Mouse (Mus musculus) olfactory bulb, adult 2 months (tissue): ENCODE measurements around the gene Saysd1. TPM values are rescaled to one million over a fixed set of nuclear protein-coding genes. Genes with fewer than 3 reads are reported as not detected.
"Not testable (repeated sequence)": the region's sequence is repeated elsewhere in the genome, so short reads cannot be mapped to it uniquely, and the experiment has no call there.

Experiments
- H3K27ac ChIP-seq: fragments of 200-500 bp; 2 replicates; pipeline ENCODE4 v1.5.1; 2012; ENCODE audit warnings: low read depth, low read length; ENCODE audit not compliant: insufficient read depth
- H3K4me1 ChIP-seq: fragments of 200-500 bp; 2 replicates; pipeline ENCODE4 v1.6.1; 2012; ENCODE audit warnings: low read length; ENCODE audit not compliant: control insufficient read depth, insufficient read depth
- H3K4me3 ChIP-seq: fragments of 200-500 bp; 2 replicates; pipeline ENCODE4 v1.5.1; 2012; ENCODE audit warnings: mild to moderate bottlenecking, low read depth, low read length, moderate library complexity; ENCODE audit not compliant: insufficient read depth
- CTCF ChIP-seq: fragments of 200-500 bp; IDR thresholded peaks from 2 replicates; pipeline ENCODE4 v1.5.1; 2012; ENCODE audit warnings: low read depth, mild to moderate bottlenecking, low read length, moderate library complexity; ENCODE audit not compliant: insufficient read depth
- POLR2A ChIP-seq: fragments of 200-500 bp; IDR thresholded peaks from 2 replicates; pipeline ENCODE4 v1.6.1; 2012; ENCODE audit warnings: mild to moderate bottlenecking, low read depth, low read length, moderate library complexity; ENCODE audit not compliant: insufficient read depth
- WGBS: fragments of 180-500 bp; shearing (Covaris S2); methylation state at CpG from one replicate; pipeline ENCODE4 v1.1.7; 2018; 5-methylcytosine and 5-hydroxymethylcytosine counted together
- polyA plus RNA-seq: library from polyadenylated mRNA; stranded (reverse); fragments of >200 nt; gene quantifications from 2 replicates; pipeline ENCODE4 v1.2.4, GENCODE M21; 2012; ENCODE audit warnings: low replicate concordance; ENCODE audit not compliant: missing spikeins, insufficient read depth, insufficient read length

Saysd1 gene
- polyA plus RNA-seq, 1 experiment, result not detected

GRCm38 (mm10) chr14:20041836-20042235, 96.5 kb downstream of the Saysd1 start:
- Histone ChIP-seq H3K4me3 (no peak overlapping the region), H3K27ac (no peak overlapping the region), H3K4me1 (no peaks in the 10 kb centered on the region)
- no peak for TF ChIP-seq CTCF
- TF ChIP-seq POLR2A, result no peak
- WGBS, result 89% methylated on average over 2 of the region's 2 CpGs

DNA sequence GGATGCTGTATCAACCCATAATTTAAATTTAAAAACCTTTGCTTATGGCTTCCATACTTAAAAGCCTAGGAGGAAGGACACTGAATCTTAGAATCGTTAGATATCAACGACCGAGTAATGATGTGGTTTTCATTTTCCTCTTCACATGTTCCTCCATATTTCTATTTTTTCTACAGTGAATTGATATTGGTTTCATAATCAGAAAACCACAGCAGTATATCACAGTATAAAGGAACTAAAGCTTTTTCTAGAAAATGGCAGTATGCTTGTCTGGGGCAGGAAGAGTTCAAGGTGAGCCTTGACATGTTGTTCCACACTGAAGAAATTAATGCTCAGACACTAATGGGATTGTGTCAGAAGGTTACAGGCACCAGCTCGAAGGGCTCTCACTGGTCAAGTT, 97.4 kb downstream of the Saysd1 start:
- no peak overlapping the region for H3K4me3 ChIP-seq
- no peak for TF ChIP-seq POLR2A
- no peak overlapping the region for H3K27ac ChIP-seq
- no peaks in the 10 kb centered on the region for H3K4me1 ChIP-seq
- WGBS, result 93% methylated on average over 4 of the region's 4 CpGs

- Histone ChIP-seq H3K27ac (no peak overlapping the region), H3K4me1 (no peaks in the 10 kb centered on the region), H3K4me3 (no peak overlapping the region)
- WGBS, result 97% methylated on average over 2 of the region's 2 CpGs
- no peak for TF ChIP-seq POLR2A
- TF ChIP-seq CTCF, result no peak
Measured at GRCm38 (mm10) chr14:20039795-20040194, 98.5 kb downstream of the Saysd1 start.

GRCm38 (mm10) chr14:20032738-20033116, 105.6 kb downstream of the Saysd1 start:
- Histone ChIP-seq H3K4me1 (no peaks in the 10 kb centered on the region), H3K27ac (no peak overlapping the region), H3K4me3 (no peak overlapping the region)
- TF ChIP-seq POLR2A, result no peak
- TF ChIP-seq CTCF, result no peak
- 56% methylated on average over 3 of the region's 3 CpGs for WGBS

DNA sequence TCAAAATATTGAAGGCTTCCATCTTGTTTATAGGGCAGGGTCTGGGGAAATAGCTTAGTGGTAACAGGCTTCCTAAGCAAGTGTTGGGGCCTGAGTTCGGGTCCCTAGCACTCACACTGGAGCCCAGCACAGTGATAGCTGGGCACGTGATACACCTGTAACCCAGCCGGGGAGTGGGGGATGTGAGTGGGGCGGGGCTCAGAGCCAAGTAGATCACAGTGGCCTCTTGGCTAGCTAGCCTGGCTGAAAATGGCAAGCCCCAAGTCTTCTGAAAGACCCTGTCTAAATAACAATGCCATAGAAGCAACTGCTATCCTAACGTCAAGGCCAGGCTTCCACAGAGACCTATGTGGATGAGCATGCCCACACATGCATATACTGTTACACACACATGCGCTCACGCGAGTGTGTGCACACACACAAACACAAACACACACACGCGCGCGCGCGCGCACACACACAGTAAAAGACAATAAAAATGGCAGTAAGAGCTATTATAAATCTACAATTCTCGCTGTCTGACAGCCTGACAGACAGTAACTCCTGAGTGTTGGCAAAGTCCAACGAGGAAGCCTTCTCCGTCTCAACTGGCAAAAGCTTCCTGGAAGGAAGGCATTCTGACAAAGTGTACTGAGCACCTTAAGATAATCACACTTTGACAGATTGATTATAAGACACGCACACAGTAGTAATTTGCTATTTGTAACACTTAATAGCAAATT, 106.2 kb downstream of the Saysd1 start:
- Histone ChIP-seq H3K4me1 (no peaks in the 10 kb centered on the region), H3K4me3 (no peak overlapping the region), H3K27ac (no peak overlapping the region)
- TF ChIP-seq POLR2A (no peak), CTCF (no peak)
- WGBS, result 85% methylated on average over 19 of the region's 19 CpGs

GRCm38 (mm10) chr14:20029606-20030005, 108.7 kb downstream of the Saysd1 start:
- TF ChIP-seq CTCF, result no peak
- 68% methylated on average over 3 of the region's 3 CpGs for WGBS
- Histone ChIP-seq H3K4me1 (no peaks in the 10 kb centered on the region), H3K27ac (no peak overlapping the region), H3K4me3 (no peak overlapping the region)

- H3K27ac ChIP-seq, H3K4me3 ChIP-seq, H3K4me1 ChIP-seq: not testable (repeated sequence)
- 96% methylated on average over 7 of the region's 7 CpGs for WGBS
Measured at GRCm38 (mm10) chr14:20027475-20027874, 110.9 kb downstream of the Saysd1 start.

Other genes with a start within 250 kb of the Saysd1 start
- gene Gng2, start 160.9 kb downstream of the Saysd1 start, polyA plus RNA-seq, result not detected in 2 replicates
- gene Kcnk5, start 43.3 kb upstream of the Saysd1 start, polyA plus RNA-seq, result not detected in 2 replicates
- gene Kcnk16, start 130.7 kb upstream of the Saysd1 start, polyA plus RNA-seq, result not detected in 2 replicates
- not detected in 2 replicates for gene Nudt13, start 156.2 kb upstream of the Saysd1 start, polyA plus RNA-seq
- not detected in 2 replicates for gene Ecd, start 209.6 kb upstream of the Saysd1 start, polyA plus RNA-seq
- gene Fam149b, start 209.6 kb upstream of the Saysd1 start, polyA plus RNA-seq, result not detected in 2 replicates